8 mouse cellular contexts compared by ENCODE assay signal in genomic region chr8:81341591-81342235, GRCm38 (mm10). TPM values are rescaled to one million over a fixed set of nuclear protein-coding genes. Genes with fewer than 3 reads are reported as not detected.
DNase-seq lines count a peak whose midpoint lies in the region; ATAC-seq lines count a peak whose summit lies in the region.

No protein-coding gene starts in this region.

- WGBS in heart, embryonic 14.5 days: under 1% methylated on average over 21 of the region's 23 CpGs
- WGBS in liver, embryonic 12.5 days (ENCODE audit: insufficient replicate concordance): under 1% methylated on average over 21 of the region's 23 CpGs

- DNase-seq in urinary bladder, adult 18-20 months (ENCODE audit: low spot score in 2 of 2): peak; percentile 17 to 40
- DNase-seq in urinary bladder, postnatal 10 days (ENCODE audit: low spot score): no peak
- peak; percentile 55 for DNase-seq in embryo, embryonic 9.5 days (ENCODE audit: extremely low spot score)
- DNase-seq in kidney, postnatal 10 days: peak; percentile 84
- DNase-seq in naive thymus-derived CD4-positive, alpha-beta T cell, adult 2 months (ENCODE audit: low read depth): peak; percentile 76
- peak; percentile 87 for DNase-seq in splenic B cell, adult 2 months (ENCODE audit: low read depth, low spot score)

- peak overlapping the region; percentile 49 to 71 for H3K4me3 ChIP-seq in heart, embryonic 14.5 days (ENCODE audit: control insufficient read depth in 1 of 2, insufficient read depth in 1 of 2, low read depth in 1 of 2, low read length in 2 of 2)
- peak overlapping the region; percentile 48 for H3K4me3 ChIP-seq in liver, embryonic 12.5 days

- peak overlapping the region in 1 of 2 experiments; percentile 62; a peak in 1 of 4 replicates for H3K27ac ChIP-seq in heart, embryonic 14.5 days (replicated peaks in 1 of 2; ENCODE audit: control insufficient read depth in 1 of 2, insufficient read depth in 1 of 2, low read depth in 2 of 2, low read length in 2 of 2)
- no peak overlapping the region for H3K27ac ChIP-seq in liver, embryonic 12.5 days

- H3K27me3 ChIP-seq in heart, embryonic 14.5 days (ENCODE audit: control insufficient read depth, insufficient read depth, low read length): peaks cover 26% of the 10 kb centered on the region
- H3K27me3 ChIP-seq in liver, embryonic 12.5 days (replicated peaks): peaks cover 20% of the 10 kb centered on the region; the same call in 1 of the 2 replicates
- H3K27me3 ChIP-seq in splenic B cell, adult 2 months (ENCODE audit: control insufficient read depth, insufficient read depth, low read length, poor library complexity, severe bottlenecking): no peaks in the 10 kb centered on the region

- H3K36me3 ChIP-seq in heart, embryonic 14.5 days (ENCODE audit: control insufficient read depth, insufficient read depth, low read length): no peaks in the 10 kb centered on the region
- no peaks in the 10 kb centered on the region for H3K36me3 ChIP-seq in liver, embryonic 12.5 days
- no peaks in the 10 kb centered on the region for H3K36me3 ChIP-seq in splenic B cell, adult 2 months (ENCODE audit: control insufficient read depth, insufficient read depth, low read length, poor library complexity, severe bottlenecking)

- peaks cover 3% of the 10 kb centered on the region; the same call in 1 of the 2 replicates for H3K9me3 ChIP-seq in heart, embryonic 14.5 days (ENCODE audit: control insufficient read depth, low read length)
- no peaks in the 10 kb centered on the region for H3K9me3 ChIP-seq in liver, embryonic 12.5 days (replicated peaks)

- peak; percentile 67 for ATAC-seq in heart, embryonic 14.5 days (ENCODE audit: insufficient number of reproducible peaks, insufficient read depth, low FRiP score, low read depth)
- ATAC-seq in liver, embryonic 12.5 days: peak; percentile 58

- peak overlapping the region; percentile 71 for H3K9ac ChIP-seq in heart, embryonic 14.5 days (ENCODE audit: low read length)
- H3K9ac ChIP-seq in liver, embryonic 12.5 days: no peak overlapping the region

- peaks cover 4 to 9% of the 10 kb centered on the region in 2 experiments; a peak in 3 of 4 replicates for H3K4me1 ChIP-seq in heart, embryonic 14.5 days (ENCODE audit: control insufficient read depth in 2 of 2, insufficient read depth in 2 of 2, low read length in 2 of 2)
- peaks cover 4% of the 10 kb centered on the region; the same call in 1 of the 2 replicates for H3K4me1 ChIP-seq in liver, embryonic 12.5 days

- peak overlapping the region; percentile 97 for H3K4me2 ChIP-seq in heart, embryonic 14.5 days (ENCODE audit: low read length)
- peak overlapping the region; percentile 73 for H3K4me2 ChIP-seq in liver, embryonic 12.5 days

RNA-seq across cellular contexts. Expression of gene Inpp4b, which starts 0.6 kb away (rescaled TPM):
- 12.6 and 15.7 TPM in 2 replicates for polyA plus RNA-seq in heart, embryonic 14.5 days (2014; fragmentation: Nextera tagmentation; extraction: Ambion mirVana)
- polyA plus RNA-seq in liver, embryonic 12.5 days (2016; fragmentation: Nextera tagmentation; extraction: Ambion mirVana): 2.5 and 2.8 TPM in 2 replicates
